Mouse (Mus musculus) spleen, adult 18-20 months (tissue): ENCODE data around the gene Cog6.

Experiments used
- DNase-seq, 2 experiments: peaks; one replicate each; pipeline ENCODE4 v3.0.0; 2022; ENCODE audit warnings: mixed read lengths in 2 of 2

Cog6 gene

GRCm38 (mm10) chr3:52960951-52961350 lies 56.1 kb downstream of the Cog6 start:
- no peak for DNase-seq

- DNase-seq = no peak
These were observed 58.5 kb downstream of the Cog6 start for GRCm38 (mm10) chr3:52958444-52959120.

DNA sequence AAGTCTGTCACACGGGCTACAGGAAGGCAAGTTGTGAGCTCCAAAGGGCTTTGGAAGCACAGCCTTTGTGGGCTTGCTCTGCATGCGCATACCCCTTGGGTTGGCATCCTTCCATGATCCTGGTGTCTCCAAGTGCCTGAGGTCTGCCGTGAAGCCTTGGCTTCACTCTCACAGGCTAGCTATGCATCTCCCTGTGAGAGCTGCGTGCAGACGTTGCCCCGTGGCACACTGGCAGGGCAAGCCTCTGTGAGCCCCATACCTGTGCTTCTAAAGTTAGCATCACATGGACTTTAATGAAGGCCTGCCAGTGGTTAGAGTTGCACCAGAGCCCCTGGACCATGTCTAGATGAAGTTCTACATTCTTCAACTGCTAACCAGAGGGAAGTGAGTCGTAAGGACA lies 59.2 kb downstream of the Cog6 start:
- no peak for DNase-seq

- no peak for DNase-seq
These were observed 60.8 kb downstream of the Cog6 start for GRCm38 (mm10) chr3:52956236-52956635.

DNA sequence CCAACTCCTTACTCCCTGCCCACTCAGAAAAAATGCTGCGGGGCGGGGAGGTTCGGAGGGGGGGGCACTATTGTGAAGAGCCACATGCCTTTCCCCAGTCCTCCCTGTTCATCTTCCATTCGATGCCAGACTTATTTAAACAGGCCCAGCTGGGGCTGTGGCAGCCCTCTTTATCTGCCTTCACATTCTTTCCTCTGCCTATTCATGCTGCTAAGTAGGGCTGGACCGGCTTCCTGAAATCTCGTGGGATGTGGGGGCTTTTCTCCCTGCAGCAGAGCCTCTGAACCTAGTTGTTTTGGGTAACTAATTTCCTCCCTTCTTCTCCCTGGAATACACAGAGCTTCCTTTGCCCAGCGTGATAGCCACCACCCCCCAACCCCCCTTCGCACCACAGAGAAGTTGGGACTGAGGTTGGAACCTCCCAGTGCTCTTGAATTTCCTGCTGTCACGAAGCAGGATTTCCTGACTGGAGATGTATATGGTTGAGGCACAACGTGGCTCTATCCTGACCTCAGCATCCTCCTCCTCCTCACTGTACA lies 61.5 kb downstream of the Cog6 start:
- no peak for DNase-seq

GRCm38 (mm10) chr3:52954656-52955055 lies 62.4 kb downstream of the Cog6 start:
- no peak for DNase-seq

DNA sequence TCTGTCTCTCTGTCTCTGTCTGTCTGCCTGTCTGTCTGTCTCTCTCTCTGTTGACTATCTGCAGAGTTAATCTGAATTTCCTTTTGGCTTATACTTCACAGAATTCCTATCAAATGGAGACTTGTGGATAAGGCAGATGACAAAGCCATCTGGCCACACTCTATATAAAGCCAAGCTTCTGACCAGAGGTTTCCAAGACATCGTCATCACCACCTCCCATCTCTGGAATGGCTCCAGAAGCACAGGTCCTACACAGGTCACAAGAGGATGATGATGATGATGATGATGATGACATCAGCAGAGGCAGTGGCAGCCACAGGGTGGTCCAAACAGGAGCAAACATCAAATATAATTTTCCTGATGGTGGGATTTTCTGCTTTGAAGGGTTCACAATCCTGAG lies 63.2 kb downstream of the Cog6 start:
- DNase-seq = no peak

GRCm38 (mm10) chr3:52948824-52949223 lies 68.2 kb downstream of the Cog6 start:
- no peak for DNase-seq

DNA sequence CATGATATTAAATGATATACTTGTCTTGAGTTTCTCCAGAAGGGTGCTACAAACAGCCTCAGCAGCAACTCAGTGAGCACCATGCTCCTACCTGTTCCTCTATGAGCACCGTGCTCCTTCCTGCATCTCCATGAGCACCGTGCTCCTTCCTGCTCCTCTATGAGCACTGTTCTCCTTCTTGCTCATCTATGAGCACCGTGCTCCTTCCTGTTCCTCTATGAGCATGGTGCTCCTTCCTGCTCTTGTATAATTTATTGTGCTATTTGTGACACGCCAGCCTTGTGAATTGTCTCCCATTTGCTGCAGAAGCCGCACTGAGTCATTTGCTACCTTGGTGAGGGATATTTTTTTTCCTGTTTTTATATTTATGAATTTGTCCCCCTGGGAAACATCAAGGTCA lies 69.6 kb downstream of the Cog6 start:
- no peak for DNase-seq

- DNase-seq = no peak
These were observed 76.1 kb downstream of the Cog6 start for GRCm38 (mm10) chr3:52940832-52941468.

DNA sequence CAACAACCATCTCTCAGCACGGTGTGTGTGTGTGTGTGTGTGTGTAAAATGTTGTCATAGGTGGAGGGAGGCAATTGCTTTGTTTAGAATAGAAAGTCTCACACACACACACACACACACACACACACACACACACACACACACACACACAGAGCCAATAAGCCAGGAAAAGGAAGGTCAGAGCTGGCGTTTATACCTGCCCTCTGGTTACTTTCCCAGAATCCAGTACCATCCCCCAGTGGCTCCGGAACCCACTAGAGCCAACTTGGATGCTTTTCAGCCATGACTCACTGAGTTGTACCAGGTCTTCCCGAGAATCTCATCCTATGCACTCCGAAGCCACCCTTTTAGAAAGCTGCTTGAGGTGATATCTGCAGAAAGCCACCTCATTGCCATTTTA lies 78.6 kb downstream of the Cog6 start:
- no peak for DNase-seq

GRCm38 (mm10) chr3:52937739-52938306 lies 79.2 kb downstream of the Cog6 start:
- DNase-seq = no peak

GRCm38 (mm10) chr3:52931956-52932355 lies 85.1 kb downstream of the Cog6 start:
- DNase-seq = no peak
